Mouse (Mus musculus) stomach, postnatal 0 days (tissue): ENCODE results near the gene Gm11007. TPM values are rescaled to one million over a fixed set of nuclear protein-coding genes. Genes with fewer than 3 reads are reported as not detected.
"Not testable (repeated sequence)": the region's sequence is repeated elsewhere in the genome, so short reads cannot be mapped to it uniquely, and the experiment has no call there.

Experiments used
- ATAC-seq: fragments of 200-750 bp; cut with Nextera tagmentation; 2 replicates; pipeline ENCODE4 v1.8.0; 2017; ENCODE audit not compliant: low FRiP score, low TSS enrichment
- DNase-seq: peaks from one replicate; pipeline ENCODE4 v3.0.0-alpha.2; 2016; ENCODE audit warnings: low spot score
- H3K27ac ChIP-seq: fragments of 300-500 bp; sonication (generic); replicated peaks from 2 replicates; pipeline ENCODE4 v1.5.1; 2014; ENCODE audit warnings: mild to moderate bottlenecking, control low read depth
- H3K27me3 ChIP-seq: fragments of 300-500 bp; sonication (generic); 2 replicates; pipeline ENCODE4 v1.6.1; 2014; ENCODE audit warnings: low read length; ENCODE audit not compliant: control insufficient read depth, insufficient read depth
- H3K36me3 ChIP-seq: fragments of 300-500 bp; sonication (generic); 2 replicates; pipeline ENCODE4 v1.6.1; 2014; ENCODE audit warnings: low read length, mixed read lengths; ENCODE audit not compliant: control insufficient read depth, insufficient read depth
- H3K4me1 ChIP-seq: fragments of 300-500 bp; sonication (generic); replicated peaks from 2 replicates; pipeline ENCODE4 v1.6.1; 2014; ENCODE audit warnings: antibody characterized with exemption; ENCODE audit not compliant: control insufficient read depth, insufficient read depth
- H3K4me2 ChIP-seq: fragments of 300-500 bp; sonication (generic); replicated peaks from 2 replicates; pipeline ENCODE4 v1.6.1; 2014; ENCODE audit warnings: low read depth, mild to moderate bottlenecking, control low read depth, moderate library complexity
- H3K4me3 ChIP-seq: fragments of 300-500 bp; sonication (generic); 2 replicates; pipeline ENCODE4 v1.5.1; 2014; ENCODE audit warnings: low read depth, low read length, control low read depth
- H3K9ac ChIP-seq: fragments of 300-500 bp; sonication (generic); 2 replicates; pipeline ENCODE4 v1.6.1; 2014; ENCODE audit warnings: mild to moderate bottlenecking, low read length, control low read depth, mixed read lengths
- H3K9me3 ChIP-seq: fragments of 300-500 bp; sonication (generic); 2 replicates; pipeline ENCODE4 v1.6.1; 2016; ENCODE audit warnings: low read length; ENCODE audit not compliant: control insufficient read depth
- WGBS: fragments of 180-500 bp; shearing (Covaris S2); extraction: QIAGEN DNeasy Blood & Tissue Kit; methylation state at CpG from one replicate; pipeline ENCODE4 v1.1.7; 2014; 5-methylcytosine and 5-hydroxymethylcytosine counted together
- polyA plus RNA-seq: library from polyadenylated mRNA; unstranded; fragments of >200 nt; fragmentation: Nextera tagmentation; extraction: Ambion mirVana; gene quantifications from 2 replicates; pipeline ENCODE4 v1.2.1, GENCODE M21; 2015

Gene Gm11007
- polyA plus RNA-seq, result not detected in 2 replicates

GRCm38 (mm10) chr2:175643678-175644077 lies at the start of gene Gm11007:
Gm11007 (plus strand) TSS chr2:175643978.
- not testable (repeated sequence) for H3K9me3 ChIP-seq, H3K4me1 ChIP-seq, ATAC-seq, H3K27me3 ChIP-seq, DNase-seq, H3K4me2 ChIP-seq, H3K4me3 ChIP-seq, H3K9ac ChIP-seq, H3K27ac ChIP-seq, H3K36me3 ChIP-seq
- WGBS, result no CpG with 5 or more reads among the region's 2 CpGs

Other genes starting within 250 kb of the Gm11007 start
- gene Gm4724, start 208.2 kb upstream of the Gm11007 start, polyA plus RNA-seq, result 13.1 and 13.6 TPM in 2 replicates
- 5.6 and 5.7 TPM in 2 replicates for gene Zfp965, start 174.0 kb upstream of the Gm11007 start, polyA plus RNA-seq
- gene Zfp969, start 59.7 kb downstream of the Gm11007 start, polyA plus RNA-seq, result 34.7 and 38.6 TPM in 2 replicates
- gene Gm2007, start 97.6 kb downstream of the Gm11007 start, polyA plus RNA-seq, result not detected in 2 replicates
- 1.6 and 2.0 TPM in 2 replicates for gene Gm14288, start 157.1 kb downstream of the Gm11007 start, polyA plus RNA-seq
- 14.6 and 16.2 TPM in 2 replicates for gene Gm6710, start 225.2 kb downstream of the Gm11007 start, polyA plus RNA-seq